Mouse (Mus musculus): Measurements from ENCODE around the gene Gcnt4.
"Not testable (repeated sequence)": the region's sequence is repeated elsewhere in the genome, so short reads cannot be mapped to it uniquely, and the experiment has no call there.

The Gcnt4 gene

DNA sequence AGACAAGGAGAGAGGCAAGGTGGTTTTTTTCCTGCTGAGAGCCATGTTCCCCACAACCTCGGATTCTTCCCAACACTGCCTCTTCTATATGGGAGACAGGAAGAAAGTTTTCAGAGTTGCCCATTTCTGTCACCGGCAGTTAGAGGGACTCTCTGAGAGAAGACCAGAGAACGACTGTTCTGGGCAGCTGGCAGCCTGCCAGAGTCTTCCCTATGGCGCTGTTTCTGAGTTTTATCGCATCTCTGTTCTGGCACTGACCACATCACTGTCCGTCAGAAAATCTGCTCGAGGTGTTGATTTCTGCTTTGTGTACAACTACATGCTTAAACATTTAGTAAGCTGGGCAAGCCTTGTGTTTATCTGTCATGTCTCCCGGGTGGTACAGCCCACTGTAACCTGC is 8.9 kb downstream of the Gcnt4 start:
- Histone ChIP-seq H3K36me3 (ENCODE audit: control insufficient read depth, insufficient read depth, low read length, poor library complexity, severe bottlenecking) (no peaks in the 10 kb centered on the region), H3K27me3 (ENCODE audit: control insufficient read depth, insufficient read depth, low read length, poor library complexity, severe bottlenecking) (no peaks in the 10 kb centered on the region)
- no peak for DNase-seq (ENCODE audit: low read depth, low spot score)

DNA sequence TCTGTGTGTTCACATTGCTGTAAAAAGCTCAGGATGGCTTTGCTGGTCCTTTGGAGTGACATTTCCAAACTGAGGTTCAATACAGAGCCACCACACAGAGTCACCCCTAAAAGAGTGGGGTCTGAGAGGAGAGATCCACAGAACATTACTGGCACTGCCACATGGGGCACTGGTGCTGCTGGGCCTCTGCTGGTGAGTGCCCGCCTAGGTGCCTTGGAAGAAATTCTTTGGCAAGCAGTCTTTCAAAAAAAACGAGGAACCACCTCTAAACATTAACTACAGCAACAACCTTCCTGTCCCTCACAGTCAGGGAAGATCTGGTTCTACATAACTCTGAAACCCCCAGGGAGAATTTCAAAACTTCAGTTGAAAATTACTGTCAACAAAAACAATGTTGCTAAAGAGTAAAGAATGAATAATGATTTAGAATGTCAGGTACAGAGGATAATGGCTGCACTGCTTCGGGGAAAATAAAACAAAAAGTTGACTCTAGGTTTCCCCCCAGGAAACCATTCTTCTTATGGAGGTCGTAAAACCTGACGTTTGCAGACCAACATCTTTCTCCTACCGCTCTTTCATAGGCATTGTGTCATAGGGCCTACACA is 11.8 kb downstream of the Gcnt4 start:
- no peaks in the 10 kb centered on the region for H3K27me3 ChIP-seq (ENCODE audit: control insufficient read depth, insufficient read depth, low read length, poor library complexity, severe bottlenecking)
- H3K36me3 ChIP-seq (ENCODE audit: control insufficient read depth, insufficient read depth, low read length, poor library complexity, severe bottlenecking), result no peaks in the 10 kb centered on the region
- DNase-seq (ENCODE audit: low read depth, low spot score), result no peak

DNA sequence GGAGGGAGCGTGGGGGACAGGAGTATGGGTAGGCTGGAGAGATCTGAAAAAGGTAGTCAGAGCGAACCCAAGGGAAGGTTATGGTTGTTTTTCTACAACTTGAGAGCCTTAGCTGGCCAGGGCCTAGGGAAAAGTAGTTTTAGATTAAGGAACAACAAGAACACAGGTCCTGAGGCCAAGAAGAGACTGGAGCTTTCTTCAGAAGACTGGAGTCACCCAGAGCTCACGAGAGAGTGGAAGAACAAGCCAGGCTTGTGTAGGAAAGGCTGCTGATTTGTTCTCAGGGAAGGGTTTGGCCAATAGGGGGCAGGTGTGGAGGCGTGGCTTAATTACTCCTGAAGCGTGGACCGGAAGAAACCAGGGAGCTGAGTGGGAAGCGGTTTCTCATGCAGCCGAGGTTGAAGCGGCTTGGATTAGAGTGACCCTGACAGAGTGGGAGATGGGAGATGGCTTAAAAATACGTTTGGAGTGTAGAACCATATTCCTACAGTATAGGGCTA is 12.6 kb downstream of the Gcnt4 start:
- no peaks in the 10 kb centered on the region for H3K27me3 ChIP-seq (ENCODE audit: control insufficient read depth, insufficient read depth, low read length, poor library complexity, severe bottlenecking)
- H3K36me3 ChIP-seq (ENCODE audit: control insufficient read depth, insufficient read depth, low read length, poor library complexity, severe bottlenecking), result no peaks in the 10 kb centered on the region
- DNase-seq (ENCODE audit: low read depth, low spot score), result no peak

DNA sequence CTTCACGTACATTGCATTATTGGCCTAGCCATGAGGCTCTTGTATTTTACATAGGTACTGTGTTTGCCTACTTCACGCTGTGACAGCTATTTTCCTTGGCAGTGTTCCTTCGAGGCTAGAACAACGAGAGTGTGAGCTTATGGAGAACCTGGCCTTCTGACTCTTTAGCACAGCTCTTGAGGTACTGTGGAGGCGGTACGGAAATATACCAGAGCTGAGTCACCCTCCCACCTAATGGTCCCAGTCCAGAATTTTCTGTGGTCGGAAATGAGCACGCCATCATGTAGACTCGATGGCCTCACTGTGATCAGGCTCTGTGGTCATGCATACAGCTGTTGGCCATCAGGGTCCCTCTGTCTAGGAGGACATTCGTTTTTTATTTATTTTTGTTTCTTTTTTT is 15.2 kb downstream of the Gcnt4 start:
- H3K27me3 ChIP-seq (ENCODE audit: control insufficient read depth, insufficient read depth, low read length, poor library complexity, severe bottlenecking), result no peaks in the 10 kb centered on the region
- no peak for DNase-seq (ENCODE audit: low read depth, low spot score)
- no peaks in the 10 kb centered on the region for H3K36me3 ChIP-seq (ENCODE audit: control insufficient read depth, insufficient read depth, low read length, poor library complexity, severe bottlenecking)

DNA sequence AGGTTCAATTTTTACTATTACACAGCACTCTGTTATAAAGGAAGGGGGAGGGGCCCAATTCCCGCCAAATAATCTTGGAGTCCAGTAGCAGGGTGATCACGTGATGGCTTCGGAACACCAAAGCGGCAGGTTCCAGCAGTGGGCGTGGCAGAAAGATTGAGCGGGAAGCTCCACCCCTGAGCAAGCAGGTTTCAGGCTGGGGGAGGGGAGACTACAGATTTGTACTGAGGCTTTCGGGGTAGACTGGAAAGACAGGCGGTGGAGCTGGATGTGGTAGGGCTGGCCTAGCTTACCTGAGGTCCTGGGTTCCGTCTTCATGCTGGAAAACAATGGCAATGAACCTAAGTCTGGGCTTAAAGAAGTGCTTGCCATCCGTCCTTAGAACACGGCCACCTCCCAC is 17.0 kb downstream of the Gcnt4 start:
- DNase-seq (ENCODE audit: low read depth, low spot score); H3K27me3 ChIP-seq (ENCODE audit: control insufficient read depth, insufficient read depth, low read length, poor library complexity, severe bottlenecking); H3K36me3 ChIP-seq (ENCODE audit: control insufficient read depth, insufficient read depth, low read length, poor library complexity, severe bottlenecking): not testable (repeated sequence)

DNA sequence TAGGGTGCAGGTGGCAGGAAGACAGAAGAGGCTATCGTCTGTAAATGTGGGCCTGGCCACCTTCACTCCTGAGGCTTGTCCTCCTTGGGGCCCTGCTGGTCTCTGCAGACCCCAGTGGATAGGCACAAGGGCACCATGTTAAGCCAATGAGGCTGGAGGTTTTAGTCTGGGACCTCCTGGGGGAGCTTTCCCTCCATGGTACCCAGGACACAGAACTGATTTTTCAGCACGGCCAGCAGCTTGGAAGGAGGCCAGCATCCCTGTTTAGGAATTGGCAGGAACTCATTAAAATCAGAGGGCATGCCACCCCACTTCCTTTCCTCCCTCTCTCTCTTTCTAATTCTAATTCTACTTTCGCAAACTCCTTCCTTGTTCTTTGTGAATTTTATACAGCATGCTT is 19.1 kb downstream of the Gcnt4 start:
- no peaks in the 10 kb centered on the region for H3K27me3 ChIP-seq (ENCODE audit: control insufficient read depth, insufficient read depth, low read length, poor library complexity, severe bottlenecking)
- H3K36me3 ChIP-seq (ENCODE audit: control insufficient read depth, insufficient read depth, low read length, poor library complexity, severe bottlenecking), result no peaks in the 10 kb centered on the region
- no peak for DNase-seq (ENCODE audit: low read depth, low spot score)

DNA sequence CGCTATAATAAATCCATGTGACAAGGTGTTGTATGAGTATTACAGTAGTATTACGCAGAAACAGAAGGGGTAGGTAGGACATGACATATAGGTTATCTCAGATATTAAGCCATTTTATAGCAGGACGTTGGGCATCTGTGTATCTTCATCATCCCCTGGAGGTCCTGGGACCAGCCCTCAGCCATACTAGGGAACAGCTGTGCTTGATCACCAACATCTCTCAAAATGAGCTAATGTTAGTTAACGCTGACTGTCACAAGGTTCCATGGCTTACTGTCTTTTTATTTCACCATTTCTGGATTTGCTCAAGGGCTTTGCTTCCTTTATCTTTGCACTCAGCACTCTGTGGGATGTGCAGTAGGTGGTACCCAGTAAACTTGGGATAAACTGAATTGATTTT is 21.3 kb downstream of the Gcnt4 start:
- no peak for DNase-seq (ENCODE audit: low read depth, low spot score)
- Histone ChIP-seq H3K27me3 (ENCODE audit: control insufficient read depth, insufficient read depth, low read length, poor library complexity, severe bottlenecking) (no peaks in the 10 kb centered on the region), H3K36me3 (ENCODE audit: control insufficient read depth, insufficient read depth, low read length, poor library complexity, severe bottlenecking) (no peaks in the 10 kb centered on the region)

DNA sequence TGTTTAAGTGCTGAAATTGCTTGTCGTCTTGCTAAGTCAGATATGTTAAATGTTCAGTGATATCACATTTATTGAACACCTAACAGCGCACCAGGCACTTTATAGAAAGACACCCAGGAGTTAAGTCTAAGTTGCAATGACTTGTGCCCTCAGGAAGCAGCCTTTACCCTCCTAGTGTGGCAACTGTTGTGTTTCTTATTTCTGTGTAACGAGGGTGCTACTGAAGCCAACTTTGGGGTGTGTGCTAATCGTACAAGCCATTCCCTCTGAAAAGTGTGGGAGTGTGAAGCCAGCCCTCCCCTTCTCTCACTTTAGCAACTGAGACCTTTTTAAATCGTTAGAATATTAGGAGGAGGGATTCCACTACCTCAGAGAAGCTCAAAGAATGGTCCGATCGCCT is 23.2 kb downstream of the Gcnt4 start:
- Histone ChIP-seq H3K27me3 (ENCODE audit: control insufficient read depth, insufficient read depth, low read length, poor library complexity, severe bottlenecking) (no peaks in the 10 kb centered on the region), H3K36me3 (ENCODE audit: control insufficient read depth, insufficient read depth, low read length, poor library complexity, severe bottlenecking) (no peaks in the 10 kb centered on the region)
- DNase-seq (ENCODE audit: low read depth, low spot score), result no peak

DNA sequence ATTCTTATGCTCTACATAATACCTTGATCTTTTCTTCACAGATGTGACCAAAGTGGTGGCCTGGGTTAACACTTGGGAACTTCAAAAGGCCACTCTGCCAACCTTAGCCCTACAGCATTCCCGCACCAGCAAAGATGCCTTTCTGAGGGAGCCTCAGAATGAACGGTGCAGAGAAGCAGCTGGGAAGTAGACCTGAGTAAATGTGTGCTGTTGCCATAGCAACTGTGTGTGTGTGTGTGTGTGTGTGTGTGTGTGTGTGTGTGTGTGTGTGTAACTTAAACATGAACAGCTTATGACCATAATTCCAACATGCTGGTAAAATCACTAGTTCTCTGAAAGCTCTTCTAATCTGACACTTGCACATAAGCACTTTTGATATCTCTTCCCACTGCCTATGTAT is 27.4 kb downstream of the Gcnt4 start:
- Histone ChIP-seq H3K36me3 (ENCODE audit: control insufficient read depth, insufficient read depth, low read length, poor library complexity, severe bottlenecking) (no peaks in the 10 kb centered on the region), H3K27me3 (ENCODE audit: control insufficient read depth, insufficient read depth, low read length, poor library complexity, severe bottlenecking) (no peaks in the 10 kb centered on the region)
- no peak for DNase-seq (ENCODE audit: low read depth, low spot score)

DNA sequence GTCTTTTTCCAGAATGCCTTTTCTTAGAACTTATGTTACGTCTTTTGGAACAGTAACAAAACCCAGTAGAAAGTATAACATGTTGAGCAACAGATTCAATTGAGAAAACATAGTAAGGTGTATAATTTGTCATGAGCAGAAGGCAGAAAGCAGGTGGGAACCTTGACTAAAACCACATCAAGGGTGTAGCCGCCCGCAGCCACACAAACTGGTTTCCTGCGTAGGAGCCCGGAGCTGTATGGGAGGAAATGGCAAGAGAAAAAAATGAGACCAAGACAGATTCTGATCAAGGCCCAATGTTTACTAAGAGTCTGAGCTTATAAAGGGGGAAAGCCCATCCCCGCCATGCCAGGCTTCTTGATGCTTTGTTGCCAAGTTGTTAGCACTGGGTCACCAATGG is 32.0 kb downstream of the Gcnt4 start:
- no peaks in the 10 kb centered on the region for H3K27me3 ChIP-seq (ENCODE audit: control insufficient read depth, insufficient read depth, low read length, poor library complexity, severe bottlenecking)
- no peaks in the 10 kb centered on the region for H3K36me3 ChIP-seq (ENCODE audit: control insufficient read depth, insufficient read depth, low read length, poor library complexity, severe bottlenecking)
- no peak for DNase-seq (ENCODE audit: low read depth, low spot score)

DNA sequence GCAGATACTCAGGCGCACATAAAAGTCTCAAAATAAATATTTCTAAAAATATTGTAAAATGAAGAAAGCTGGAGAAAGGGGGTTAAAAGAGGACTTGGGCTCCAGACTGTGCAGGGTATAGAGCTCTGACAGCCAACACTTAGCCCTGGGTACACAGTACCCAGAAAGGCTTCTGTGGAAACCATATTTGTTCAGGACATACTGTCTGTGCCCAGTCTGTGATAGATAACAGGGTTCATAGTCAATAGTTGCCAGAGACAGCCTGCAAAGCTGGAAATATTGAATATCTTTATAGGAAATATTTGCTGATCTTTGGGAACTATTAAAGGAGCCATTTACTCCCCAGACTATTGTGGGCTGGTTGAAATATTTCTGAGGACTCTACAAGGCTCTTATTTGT is 35.5 kb downstream of the Gcnt4 start:
- DNase-seq (ENCODE audit: low read depth, low spot score), result no peak
- Histone ChIP-seq H3K36me3 (ENCODE audit: control insufficient read depth, insufficient read depth, low read length, poor library complexity, severe bottlenecking) (no peaks in the 10 kb centered on the region), H3K27me3 (ENCODE audit: control insufficient read depth, insufficient read depth, low read length, poor library complexity, severe bottlenecking) (no peaks in the 10 kb centered on the region)

DNA sequence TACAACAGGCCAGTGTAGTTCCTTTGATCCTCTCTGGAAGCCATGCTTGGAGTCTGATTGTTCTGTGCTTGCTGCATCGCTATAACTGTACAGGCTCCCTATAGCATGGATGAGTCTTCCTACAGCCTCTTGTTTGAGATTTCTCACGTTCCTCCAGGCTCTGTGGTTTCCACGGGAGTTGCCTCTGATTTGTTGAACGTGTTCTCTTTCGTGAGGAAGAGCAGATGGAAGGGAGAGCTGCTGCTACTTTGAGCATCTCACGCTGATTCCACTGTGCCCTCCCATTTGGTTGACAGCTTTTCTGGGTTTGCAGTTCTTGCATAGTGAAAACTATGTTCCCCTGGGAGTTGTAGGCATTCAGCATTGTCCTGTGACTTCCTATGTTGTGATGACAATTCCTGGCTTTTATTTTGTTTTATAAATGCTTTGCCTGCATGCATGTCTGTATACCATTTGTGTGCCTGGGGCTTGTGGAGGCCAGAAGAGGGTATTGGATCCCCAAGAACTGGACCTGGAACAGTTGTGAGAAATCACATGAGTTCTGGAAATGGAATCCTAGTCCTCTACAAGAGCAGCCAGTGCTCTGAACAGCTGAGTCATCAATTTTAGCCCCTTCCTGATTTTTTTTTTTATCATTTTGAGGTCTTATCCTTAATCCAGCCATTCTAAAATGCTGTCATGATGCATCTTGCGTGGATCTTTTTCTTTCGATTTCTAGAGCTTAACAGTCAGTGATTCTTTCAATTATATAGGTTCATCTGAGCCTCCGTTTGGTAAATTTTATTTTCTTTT is 37.1 kb downstream of the Gcnt4 start:
- H3K36me3 ChIP-seq (ENCODE audit: control insufficient read depth, insufficient read depth, low read length, poor library complexity, severe bottlenecking), result no peaks in the 10 kb centered on the region
- no peak for DNase-seq (ENCODE audit: low read depth, low spot score)
- H3K27me3 ChIP-seq (ENCODE audit: control insufficient read depth, insufficient read depth, low read length, poor library complexity, severe bottlenecking), result no peaks in the 10 kb centered on the region

DNA sequence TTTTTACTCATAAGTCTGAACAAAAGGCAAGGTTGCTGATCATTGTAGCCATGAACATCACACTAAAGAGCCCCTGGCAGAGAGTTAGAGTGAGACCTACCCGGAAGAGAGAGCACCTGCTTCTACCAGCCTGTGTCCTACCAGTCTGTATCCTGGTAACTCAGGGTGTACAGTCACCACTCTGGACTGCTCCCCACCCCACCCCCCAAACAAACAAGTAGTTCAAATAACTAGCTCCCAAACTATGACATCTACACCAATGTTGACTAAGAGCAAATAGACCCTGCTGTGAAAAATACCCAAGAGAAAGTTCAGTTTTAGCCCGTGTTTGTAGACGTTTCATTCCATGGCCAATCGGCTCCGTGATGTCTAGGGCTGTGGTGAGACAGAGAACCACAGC is 38.3 kb downstream of the Gcnt4 start:
- Histone ChIP-seq H3K36me3 (ENCODE audit: control insufficient read depth, insufficient read depth, low read length, poor library complexity, severe bottlenecking) (no peaks in the 10 kb centered on the region), H3K27me3 (ENCODE audit: control insufficient read depth, insufficient read depth, low read length, poor library complexity, severe bottlenecking) (no peaks in the 10 kb centered on the region)
- no peak for DNase-seq (ENCODE audit: low read depth, low spot score)

DNA sequence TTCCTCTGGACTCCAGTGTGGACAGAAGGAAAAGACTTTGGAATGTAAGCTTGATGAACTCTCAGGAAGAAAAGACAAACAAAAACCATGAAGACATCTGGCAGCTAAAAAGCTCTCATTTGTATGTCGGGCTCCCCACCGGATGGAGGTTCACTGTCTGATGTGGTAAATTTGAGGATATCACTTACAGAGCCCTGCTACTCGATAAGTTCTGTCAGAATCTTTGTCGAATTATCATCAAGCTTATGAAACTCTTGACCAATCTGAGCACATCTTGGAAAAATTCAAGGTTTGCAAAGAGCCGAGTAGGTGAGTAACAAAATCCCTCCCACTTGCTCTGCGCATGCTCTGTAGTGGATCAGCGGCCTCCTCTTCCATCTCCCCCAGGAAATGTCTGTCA is 40.5 kb downstream of the Gcnt4 start:
- H3K27me3 ChIP-seq (ENCODE audit: control insufficient read depth, insufficient read depth, low read length, poor library complexity, severe bottlenecking), result no peaks in the 10 kb centered on the region
- no peak for DNase-seq (ENCODE audit: low read depth, low spot score)
- H3K36me3 ChIP-seq (ENCODE audit: control insufficient read depth, insufficient read depth, low read length, poor library complexity, severe bottlenecking), result no peaks in the 10 kb centered on the region

DNA sequence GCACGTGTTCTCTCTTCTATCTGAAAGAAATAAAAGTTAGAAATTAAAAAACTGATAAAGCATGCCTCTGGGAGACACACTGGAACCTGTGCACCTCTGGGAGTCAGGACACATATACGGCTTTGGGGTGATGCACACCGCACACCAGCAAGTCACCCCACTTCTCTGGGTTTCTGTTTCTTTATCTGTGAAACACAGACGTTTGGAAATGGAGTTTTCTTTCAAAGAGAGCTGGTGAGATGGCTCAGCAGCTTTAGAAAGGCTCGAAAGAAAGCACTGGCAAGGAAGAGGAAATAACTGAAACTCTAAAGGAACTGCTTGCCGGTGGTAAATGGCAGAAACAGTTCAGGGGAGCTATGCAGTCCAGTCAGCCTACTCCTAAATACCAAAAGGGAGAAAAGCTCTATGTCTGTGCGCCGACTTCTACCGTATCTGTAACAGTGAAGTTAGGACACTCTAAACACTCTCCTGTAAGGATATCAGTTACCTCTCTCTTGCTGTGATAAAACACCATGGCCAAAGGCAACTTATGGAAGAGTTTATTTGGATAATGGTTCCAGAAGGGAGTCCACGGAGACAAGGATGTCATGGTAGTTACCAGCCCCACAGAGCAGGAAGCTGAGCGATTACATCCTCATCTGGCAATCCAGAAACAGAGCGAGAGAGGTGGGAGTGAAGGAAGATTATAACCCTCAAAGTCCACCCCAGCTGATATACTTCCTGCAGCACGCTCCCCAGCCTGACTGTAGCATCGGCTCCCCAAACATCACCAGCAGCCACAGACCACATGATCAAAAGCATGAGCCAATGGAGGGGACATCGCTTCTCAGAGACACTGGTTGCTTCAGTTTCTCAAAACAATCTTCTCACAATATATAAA is 42.0 kb downstream of the Gcnt4 start:
- no peaks in the 10 kb centered on the region for H3K27me3 ChIP-seq (ENCODE audit: control insufficient read depth, insufficient read depth, low read length, poor library complexity, severe bottlenecking)
- no peaks in the 10 kb centered on the region for H3K36me3 ChIP-seq (ENCODE audit: control insufficient read depth, insufficient read depth, low read length, poor library complexity, severe bottlenecking)
- no peak for DNase-seq (ENCODE audit: low read depth, low spot score)
